Mouse (Mus musculus): Measurements from ENCODE around the gene Mndal.
A peak's percentile ranks its signal among the peaks of the same experiment; 100 is the strongest.
"Not testable (repeated sequence)": the region's sequence is repeated elsewhere in the genome, so short reads cannot be mapped to it uniquely, and the experiment has no call there.

Gene Mndal

DNA sequence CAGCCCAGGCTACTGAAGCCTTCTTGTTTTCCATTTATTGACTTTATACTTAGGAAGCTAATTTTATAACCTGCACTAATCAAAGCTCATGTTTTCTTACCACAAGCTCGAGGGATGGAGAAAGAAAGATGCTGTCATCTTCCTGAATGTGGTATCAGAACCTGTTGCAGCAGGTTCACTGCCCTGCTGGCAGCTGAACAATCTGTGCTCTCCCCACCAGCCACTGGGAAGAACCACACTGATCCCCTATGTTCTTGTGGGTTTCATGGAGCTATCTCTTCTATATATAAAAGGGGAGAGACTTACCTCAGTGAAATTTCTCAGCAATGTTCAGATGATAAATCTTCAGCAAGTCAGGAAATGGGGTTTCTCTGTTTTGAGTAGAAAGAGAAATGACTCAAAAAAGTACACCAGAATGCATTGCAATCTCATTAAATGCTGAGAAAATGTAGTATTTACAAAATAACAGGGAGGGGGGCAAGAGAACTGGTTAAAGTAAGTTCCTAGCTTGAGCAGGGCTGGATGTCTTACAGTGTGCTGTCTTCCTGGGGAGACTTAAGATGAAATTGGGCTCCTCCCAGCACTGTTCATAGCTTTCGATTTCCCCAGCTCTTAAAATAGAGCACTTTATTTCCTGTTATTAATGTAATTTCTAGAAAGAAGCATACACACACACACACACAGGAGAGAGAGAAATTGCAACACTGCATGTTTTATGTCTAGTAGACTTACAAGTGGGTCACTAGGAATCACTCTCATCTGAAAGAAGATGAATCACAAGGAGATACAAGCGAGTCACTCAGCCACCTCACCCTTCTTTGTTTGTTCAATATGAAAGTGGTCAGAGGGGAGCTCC, at the start of gene Mndal, which contains the start of gene Ifi203:
Gene Mndal (minus strand): TSS at position 568 of the 856 bp plus-strand sequence.
Gene Ifi203 (minus strand): TSS at position 749 of the 856 bp plus-strand sequence.
- not testable (repeated sequence) for DNase-seq (ENCODE audit: low read depth, low spot score)

DNA sequence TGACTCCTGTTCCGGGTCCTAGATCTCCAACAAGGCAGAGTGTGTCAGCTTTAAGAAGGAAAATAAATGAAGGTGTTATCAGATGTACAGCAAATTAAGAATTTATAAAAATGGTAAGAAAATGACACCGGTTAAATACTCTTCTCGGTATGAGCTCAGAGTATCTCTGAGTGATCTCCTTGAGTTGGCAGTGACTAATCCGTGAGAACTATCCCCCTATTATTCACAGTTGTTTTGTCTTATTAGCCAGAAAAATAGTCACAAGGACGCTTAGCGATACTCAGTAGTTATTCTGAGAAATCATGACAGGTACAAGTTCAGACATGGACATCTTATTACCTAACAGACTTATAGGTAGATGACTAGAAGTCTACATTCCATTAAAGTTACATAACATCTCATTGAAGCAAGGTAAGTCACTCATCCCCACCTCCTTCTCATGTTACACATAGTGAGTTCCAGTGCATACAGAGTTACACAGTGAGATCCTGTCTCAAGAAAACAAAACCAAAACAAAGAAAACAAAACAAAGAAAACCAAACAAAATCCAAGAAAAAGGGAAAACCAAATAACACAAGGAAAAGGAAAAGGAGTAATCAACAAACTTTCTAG, 40.5 kb upstream of the Mndal start, which contains the start of gene Ifi202b:
Gene Ifi202b (minus strand): TSS at position 51 of the 612 bp plus-strand sequence.
- not testable (repeated sequence) for DNase-seq (ENCODE audit: low read depth, low spot score)

DNA sequence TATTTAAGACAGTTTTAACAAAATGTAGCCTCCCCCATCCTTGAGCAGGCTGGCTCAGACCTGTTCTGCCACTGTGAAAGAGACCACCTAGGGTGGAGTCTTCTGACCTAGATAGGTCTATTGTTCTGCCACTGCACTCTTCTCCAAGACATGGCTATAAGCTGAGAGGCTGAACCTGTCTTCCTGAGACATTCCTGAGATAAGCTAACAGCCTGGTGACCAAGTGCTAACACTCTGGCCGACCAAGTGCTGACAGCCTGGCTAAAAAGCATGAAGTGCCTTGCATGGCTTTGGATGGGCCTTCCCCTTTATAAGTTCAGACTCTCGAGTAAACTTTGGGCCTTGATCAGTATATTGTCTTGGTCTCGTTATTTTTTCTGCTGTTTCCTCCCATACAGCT, 38.7 kb upstream of the Mndal start:
- not testable (repeated sequence) for DNase-seq (ENCODE audit: low read depth, low spot score)

DNA sequence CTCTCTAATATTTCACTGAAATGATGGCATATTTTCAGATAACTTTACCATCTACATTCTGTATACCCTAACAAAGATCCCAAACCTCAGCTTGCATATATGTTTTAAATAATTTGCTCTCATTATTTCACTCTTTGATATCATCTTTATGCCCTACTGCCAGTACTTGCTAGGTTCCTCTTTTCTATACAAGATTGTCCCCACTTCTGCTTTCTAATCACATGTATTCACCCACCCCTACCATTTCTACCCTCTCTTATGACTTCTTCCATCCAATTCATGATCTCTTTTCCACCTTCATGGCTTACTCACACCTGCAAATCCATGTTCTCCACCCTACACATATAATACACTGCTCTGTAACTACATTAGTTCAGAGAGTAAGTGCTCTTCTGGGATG, 35.3 kb upstream of the Mndal start:
- no peak for DNase-seq (ENCODE audit: low read depth, low spot score)

DNA sequence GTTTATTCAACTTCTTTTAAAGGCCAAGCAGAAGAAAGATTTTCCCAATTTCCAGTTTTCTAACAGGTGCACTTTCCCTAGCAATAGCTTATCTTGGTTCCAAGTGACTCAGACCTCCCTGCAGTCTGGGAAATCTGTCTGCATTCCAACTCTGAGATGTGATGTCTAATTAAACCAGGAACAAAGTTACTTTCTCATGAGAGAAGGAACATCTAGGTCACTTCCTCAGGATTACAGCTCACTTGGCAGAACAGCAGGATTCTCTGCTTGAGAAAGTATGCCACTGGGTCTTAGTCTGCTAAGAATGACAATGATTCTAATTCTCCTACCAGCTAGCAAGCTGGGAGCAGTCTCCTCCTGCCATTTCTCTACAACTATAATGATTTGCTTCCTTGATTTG, 30.8 kb upstream of the Mndal start:
- DNase-seq (ENCODE audit: low read depth, low spot score): peak; percentile 55

DNA sequence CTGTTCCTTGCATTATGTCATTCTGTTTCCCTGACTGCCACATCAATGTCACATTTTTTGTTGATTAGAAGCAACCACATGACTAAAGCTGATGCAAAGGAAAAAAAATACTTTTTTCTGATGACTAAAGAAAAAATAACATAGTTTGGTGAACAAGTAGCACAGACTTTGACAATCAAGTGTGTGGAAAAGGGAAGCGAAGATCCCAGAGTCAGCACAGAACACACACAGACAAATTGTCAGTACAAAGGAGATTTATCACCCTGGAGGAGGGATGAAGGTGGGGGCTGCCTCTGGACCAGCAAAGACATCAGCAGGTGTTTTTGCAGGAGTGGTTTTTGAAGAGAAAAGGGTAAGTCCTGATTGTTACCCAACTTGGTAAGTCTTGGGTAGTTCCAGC, 19.2 kb upstream of the Mndal start:
- not testable (repeated sequence) for DNase-seq (ENCODE audit: low read depth, low spot score)

DNA sequence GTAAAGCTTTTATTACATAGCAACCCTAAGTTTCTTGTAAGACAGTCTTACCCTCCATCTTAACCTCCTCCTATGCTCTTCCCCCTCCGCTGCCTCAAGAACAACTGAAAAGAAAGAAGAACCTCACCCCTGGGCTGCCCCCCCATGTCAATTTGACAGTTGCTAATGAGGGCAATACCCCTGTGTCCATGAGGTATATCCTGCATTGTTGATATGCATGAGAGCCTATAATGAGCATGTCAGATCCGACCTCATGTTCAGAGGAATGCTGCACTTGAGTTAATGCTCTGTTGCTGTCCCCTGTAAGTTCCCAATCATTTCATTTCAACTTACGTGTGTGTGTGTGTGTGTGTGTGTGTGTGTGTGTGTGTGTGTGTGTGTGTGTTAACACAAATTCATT, 17.7 kb upstream of the Mndal start:
- not testable (repeated sequence) for DNase-seq (ENCODE audit: low read depth, low spot score)

DNA sequence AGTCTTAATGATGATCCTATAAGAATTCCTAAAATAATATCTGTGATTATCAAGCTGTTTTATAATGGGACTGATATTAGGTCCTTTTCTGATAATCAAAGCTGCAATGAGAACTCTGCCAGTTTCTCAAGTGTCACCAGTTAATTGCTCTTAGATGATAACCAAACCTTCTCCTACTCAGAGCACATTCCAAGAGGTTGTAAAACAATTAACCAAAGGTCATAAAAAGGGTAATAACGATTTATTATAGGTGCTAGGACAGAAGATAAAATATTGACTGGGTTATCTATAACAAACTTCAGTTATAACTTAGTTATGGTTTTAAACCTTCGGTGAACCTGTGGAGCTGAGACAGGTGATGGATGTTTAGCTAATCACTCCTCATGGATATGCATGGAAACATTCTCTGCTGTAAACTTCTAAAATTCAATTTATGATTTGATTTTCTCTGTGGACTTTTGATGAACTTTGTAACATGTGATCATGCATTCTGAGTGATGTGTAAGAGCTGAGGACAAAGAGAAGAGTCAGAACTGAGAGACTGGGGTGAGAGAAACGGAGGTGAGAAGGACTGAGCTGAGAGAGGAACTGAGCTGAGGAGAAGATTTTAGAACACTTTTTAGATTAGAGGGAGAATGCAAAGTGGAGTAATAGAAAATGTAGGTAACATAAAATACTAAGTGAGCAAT, 13.7 kb upstream of the Mndal start:
- DNase-seq (ENCODE audit: low read depth, low spot score): not testable (repeated sequence)

DNA sequence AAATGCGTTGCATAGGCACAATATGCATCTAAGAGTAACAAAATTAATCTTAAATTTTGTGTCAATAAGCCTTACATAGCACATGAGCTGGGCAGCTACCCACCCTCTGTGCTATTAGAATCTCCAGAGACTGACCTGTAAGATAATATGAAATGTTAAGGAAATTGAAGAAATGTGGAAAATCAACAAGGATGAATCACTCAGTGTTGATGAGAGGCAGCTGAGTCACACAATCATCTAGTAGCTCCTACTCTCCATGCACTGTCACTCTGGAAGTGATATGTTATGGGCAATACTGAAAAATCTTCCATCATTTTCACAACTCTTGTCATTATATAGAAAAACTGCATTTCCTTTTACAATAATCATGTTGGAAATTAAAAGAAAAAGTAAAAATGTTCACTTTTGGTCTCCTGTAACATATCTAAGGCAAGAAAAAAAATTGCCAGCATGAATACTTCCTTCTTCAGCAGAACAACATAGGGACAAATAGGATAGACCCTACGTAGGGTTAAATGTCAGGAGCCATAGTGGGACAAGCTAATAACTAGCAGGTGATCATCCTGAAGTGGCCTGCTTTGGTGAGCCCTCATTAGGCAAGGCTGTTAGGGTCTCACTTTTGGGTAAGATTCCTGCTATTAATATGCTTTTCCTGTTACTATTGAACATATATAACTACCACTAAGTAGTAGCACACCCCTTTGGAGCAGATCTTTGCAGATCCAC, 12.9 kb upstream of the Mndal start:
- DNase-seq (ENCODE audit: low read depth, low spot score): no peak

DNA sequence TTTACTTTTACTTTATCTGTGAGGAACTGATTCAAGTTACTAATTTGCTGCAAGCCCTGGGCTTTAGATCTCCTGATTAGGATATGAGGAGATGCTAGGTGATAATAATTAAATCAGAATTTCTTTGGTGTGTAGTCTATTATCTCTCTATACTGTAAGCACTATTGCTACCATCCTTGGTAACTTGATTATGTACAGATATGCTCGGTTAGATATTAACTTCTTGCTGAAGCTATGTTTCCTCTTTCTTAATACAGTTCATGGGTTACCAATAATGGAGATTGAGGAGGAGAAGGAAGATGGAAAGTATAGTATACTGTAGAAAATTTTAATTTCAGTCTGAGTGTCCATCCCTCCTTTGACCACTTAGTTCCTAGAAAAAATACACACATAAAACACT, 11.3 kb upstream of the Mndal start:
- no peak for DNase-seq (ENCODE audit: low read depth, low spot score)

DNA sequence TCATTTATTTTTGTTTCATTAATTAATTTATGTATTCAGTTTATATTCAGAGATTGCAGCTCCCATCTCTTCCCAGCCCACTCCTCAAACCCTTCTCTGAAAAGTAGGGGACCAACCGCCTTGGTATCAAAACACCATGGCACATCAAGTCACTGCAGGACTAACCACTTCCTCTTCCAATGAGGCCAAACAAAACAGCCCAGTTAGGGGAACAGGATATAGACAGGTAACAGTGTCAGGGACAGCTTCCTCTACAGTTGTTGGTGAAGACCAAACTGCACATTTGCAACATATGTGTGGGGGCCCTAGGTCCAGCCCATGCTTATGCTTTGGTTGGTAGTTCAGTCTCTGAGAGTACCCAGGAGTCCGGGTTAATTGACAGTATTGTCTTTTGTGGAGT, 6.8 kb upstream of the Mndal start:
- DNase-seq (ENCODE audit: low read depth, low spot score): not testable (repeated sequence)

DNA sequence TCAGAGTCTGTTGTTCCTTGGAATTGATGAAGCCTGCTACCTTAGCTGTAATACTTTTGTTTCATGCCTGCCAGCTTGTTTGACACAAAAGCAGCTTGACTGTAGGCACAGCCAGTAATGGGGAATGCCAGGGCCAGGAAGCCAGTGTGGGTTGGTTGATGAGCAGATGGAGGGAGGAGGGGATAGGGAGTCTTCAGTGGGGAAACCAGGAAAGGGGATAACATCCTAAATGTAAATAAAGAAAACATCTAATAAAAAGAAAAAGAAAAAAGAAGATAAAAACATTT, 432 bp upstream of the Mndal start:
- peak; percentile 12 for DNase-seq (ENCODE audit: low read depth, low spot score)

DNA sequence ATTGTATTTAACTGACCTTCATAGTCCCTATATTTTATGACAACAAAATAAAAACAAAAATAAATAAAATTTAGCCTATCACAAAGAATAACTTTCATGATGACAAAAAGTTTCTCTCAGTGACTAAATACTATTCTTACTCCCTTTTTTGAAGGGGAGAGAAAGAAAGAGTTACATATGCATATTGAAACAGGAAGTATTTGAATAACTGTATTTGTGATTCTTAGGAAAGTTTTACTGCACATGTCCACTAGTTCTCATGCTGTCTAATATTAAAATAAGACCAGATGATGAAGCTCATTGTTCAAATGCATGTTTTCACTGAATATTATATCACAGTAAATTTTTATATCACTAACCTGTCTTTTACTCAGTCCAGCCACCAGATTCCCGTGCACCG, 769 bp downstream of the Mndal start:
- not testable (repeated sequence) for DNase-seq (ENCODE audit: low read depth, low spot score)

DNA sequence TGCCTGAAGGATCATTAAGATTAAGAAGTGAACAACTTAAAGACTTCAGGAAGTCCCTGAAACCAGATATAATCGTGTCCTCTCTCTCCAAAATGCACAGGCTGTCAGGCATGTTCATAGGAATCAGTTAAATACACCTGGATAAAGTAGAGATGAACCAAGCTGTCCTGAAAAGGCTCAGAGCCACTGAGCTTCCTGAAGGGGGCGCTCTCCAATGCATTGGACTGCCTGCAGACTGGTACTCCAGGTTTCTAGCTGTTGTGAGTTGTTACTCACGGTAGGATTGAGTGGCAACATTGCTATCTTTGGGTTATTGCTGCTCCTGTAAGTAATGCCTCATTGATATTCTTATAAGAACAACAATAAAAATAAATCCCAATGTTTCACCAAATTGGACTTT, 23.0 kb downstream of the Mndal start:
- DNase-seq (ENCODE audit: low read depth, low spot score): not testable (repeated sequence)

DNA sequence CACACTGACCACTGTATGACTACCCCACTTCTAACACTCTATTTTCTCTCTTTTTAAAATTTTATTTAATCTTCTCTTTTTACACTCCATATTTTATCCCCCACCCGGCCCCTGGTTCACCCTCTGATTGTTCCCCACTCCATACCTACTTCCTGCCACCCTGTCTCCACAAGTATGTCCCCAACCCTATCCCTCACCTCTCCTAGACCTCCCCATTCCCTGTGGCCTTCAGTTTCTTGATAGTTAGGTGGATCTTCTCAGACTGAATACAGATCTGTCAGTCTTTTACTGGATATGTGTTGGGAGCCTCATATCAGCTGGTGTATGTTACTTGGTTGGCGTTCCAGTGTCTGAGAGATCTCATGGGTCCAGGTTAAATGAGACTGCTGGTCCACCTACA, 27.7 kb downstream of the Mndal start:
- DNase-seq (ENCODE audit: low read depth, low spot score): no peak

DNA sequence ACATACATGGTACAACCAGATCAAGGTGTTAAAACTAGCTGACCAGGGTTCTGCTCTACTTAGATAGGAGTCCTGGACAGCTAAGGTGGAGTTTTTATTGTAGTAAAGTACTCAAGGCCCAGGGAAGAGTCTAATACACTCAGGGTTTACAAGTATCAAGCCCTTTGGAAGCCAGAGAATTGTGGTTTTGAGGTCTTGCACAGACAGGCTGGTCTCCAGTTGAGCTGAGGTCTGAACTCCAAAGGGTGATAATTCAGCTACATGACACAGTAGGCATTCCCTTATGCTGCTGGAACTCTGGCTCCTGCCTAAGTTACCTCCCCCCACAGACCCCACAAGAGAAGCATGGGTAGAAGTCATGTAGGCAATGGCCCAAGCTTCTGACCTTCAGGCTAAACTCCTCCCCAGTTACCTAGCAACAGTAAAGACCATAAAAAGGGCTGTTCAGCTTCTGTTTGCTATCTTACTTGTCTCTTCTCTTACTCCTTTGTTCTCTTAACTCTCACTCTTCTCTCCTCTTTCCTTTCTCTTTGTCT, 29.0 kb downstream of the Mndal start:
- DNase-seq (ENCODE audit: low read depth, low spot score): not testable (repeated sequence)

DNA sequence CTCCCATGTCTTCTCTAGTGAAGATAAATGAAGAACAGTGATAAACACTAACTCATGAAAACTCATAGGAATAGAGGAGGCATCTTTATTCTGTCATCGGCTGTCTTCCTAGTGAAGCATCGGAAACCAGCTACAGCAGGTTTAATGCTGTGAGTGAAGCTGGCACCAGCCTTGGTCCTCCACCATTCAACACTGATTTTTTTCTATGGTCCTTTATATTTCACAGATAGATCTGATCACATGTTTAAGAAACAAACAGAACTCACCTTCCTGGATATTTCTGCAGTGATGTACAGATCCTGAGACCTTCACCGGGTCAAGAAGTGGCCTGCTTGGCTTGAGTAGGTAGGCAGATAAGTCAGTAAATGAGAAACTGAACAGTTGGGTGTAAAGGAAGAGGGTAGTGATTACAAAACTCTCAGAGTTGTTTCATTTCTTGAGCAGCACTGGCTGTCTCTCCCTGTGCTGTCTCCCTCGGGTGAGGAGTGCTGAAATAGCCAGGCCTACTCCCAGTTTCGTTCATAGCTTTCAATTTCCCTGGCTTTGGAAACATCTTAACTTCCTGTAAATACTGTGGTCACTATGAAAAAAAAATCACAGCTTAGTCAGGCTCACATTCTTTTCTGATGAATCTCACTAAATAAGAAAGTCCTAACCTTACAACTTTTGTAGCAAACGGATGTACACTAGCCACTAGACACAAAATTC, 29.6 kb downstream of the Mndal start, which contains the start of gene Ifi211:
Gene Ifi211 (minus strand): TSS at position 499 of the 708 bp plus-strand sequence.
- DNase-seq (ENCODE audit: low read depth, low spot score): not testable (repeated sequence)

DNA sequence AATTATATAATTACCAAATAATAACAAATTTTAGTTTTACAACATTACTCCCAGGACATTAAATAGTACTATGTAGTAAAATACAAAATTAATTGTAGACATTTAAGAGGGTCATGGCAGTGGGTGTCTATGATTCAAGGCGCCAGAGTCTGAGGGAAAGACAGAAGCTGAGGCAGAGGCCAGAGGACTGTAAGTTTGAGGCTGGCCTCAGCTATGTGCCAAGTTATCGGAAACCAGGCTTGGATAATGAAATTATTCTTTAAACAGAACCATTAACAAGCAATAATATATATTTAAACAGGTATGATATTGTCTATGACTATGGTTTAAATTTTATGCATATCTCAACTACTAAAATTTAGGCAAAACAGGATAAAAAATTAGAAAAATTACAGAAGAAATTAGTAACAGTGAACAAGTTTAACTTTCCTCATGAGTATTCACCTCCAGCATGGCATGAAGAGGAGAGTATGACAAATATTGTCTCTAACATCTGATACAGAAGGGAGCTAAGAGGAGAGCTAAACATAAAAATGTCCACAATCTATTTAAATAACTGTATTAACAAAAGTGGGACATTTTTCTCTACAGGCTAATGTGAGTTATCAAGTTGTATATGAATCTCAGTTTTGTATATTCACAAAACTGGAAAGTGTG, 30.4 kb downstream of the Mndal start:
- DNase-seq (ENCODE audit: low read depth, low spot score): no peak

DNA sequence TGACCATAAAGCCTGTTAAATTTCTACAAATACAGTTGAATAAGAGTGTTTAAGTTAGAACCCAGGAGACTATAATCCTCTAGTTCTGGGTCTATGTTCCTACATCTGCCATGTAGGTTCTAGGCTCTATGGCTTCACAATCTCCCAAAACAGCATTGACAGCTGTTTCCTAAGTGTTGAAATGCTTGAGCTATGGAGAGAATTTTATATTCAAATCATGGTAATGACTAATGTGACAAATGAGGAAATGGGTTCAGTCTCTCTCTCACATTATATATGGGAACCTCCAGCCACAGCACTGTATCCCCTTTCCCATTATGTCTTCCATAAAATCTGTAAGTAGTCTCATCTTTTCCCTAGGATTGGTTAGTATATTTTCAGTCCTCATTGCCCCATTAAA, 33.9 kb downstream of the Mndal start:
- not testable (repeated sequence) for DNase-seq (ENCODE audit: low read depth, low spot score)

DNA sequence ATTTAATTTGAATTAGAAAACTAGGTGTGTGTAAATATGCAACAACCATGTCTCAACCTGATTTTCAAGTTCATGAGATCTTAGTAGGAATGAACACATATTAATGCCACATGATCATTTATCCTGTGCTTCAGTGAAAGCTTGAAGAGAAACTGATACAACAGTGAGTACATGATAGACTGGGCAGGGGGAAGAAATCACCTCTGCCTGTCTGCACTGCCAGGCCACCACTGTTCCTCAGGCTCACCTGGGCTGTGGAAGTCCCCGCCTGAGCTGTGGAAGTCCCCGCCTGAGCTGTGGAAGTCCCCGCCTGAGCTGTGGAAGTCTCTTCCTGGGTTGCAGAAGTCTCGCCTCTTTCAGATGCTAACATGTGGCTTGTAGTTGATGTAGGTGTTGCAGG, 36.4 kb downstream of the Mndal start:
- DNase-seq (ENCODE audit: low read depth, low spot score): not testable (repeated sequence)
